Mouse (Mus musculus) adrenal gland, postnatal 36 days (tissue): ENCODE measurements around the gene Igfals. TPM values are rescaled to one million over a fixed set of nuclear protein-coding genes. Genes with fewer than 3 reads are reported as not detected.

ENCODE experiments used
- DNase-seq, 2 experiments: peaks; one replicate each; pipeline ENCODE4 v3.0.0; 2021; ENCODE audit warnings: mixed read lengths in 1 of 2
- total RNA-seq, 2 experiments: library from RNA; stranded (reverse); gene quantifications; 2 replicates each; pipeline ENCODE4 v1.2.3; 2021

Igfals gene
- total RNA-seq, 2 experiments from 2014 or later: 4.1 to 4.3 TPM

- no peak for DNase-seq
Measured at GRCm38 (mm10) chr17:24861785-24862184, 4.0 kb upstream of the Igfals start.

- no peak for DNase-seq
Measured at GRCm38 (mm10) chr17:24867914-24868313, 2.1 kb downstream of the Igfals start.

- no peak for DNase-seq
Measured at GRCm38 (mm10) chr17:24873695-24874404, 8.1 kb downstream of the Igfals start.

- DNase-seq: no peak
Measured at GRCm38 (mm10) chr17:24874405-24874745, 8.6 kb downstream of the Igfals start.

- DNase-seq: no peak
Measured at GRCm38 (mm10) chr17:24874989-24875388, 9.2 kb downstream of the Igfals start.

GRCm38 (mm10) chr17:24877336-24878116, 11.7 kb downstream of the Igfals start:
- DNase-seq: peak in 1 of 2 experiments; percentile 59

- peak in 1 of 2 experiments; percentile 71 for DNase-seq
Measured at GRCm38 (mm10) chr17:24878117-24878397, 12.3 kb downstream of the Igfals start.

GRCm38 (mm10) chr17:24878531-24878930, 12.7 kb downstream of the Igfals start:
- DNase-seq: peak in 1 of 2 experiments; percentile 38

- peak in 1 of 2 experiments; percentile 52 for DNase-seq
Measured at GRCm38 (mm10) chr17:24881738-24882440, 16.1 kb downstream of the Igfals start.

GRCm38 (mm10) chr17:24884391-24884790, 18.6 kb downstream of the Igfals start:
- no peak for DNase-seq

GRCm38 (mm10) chr17:24885356-24886133, 19.7 kb downstream of the Igfals start:
- no peak for DNase-seq

- peak; percentile 99 for DNase-seq
Measured at GRCm38 (mm10) chr17:24886134-24886931, 20.5 kb downstream of the Igfals start, which contains the start of the genes Nubp2 and Spsb3. TSS of gene Nubp2 (minus strand) at chr17:24886349. TSS of gene Spsb3 (plus strand) at chr17:24886643.

GRCm38 (mm10) chr17:24886932-24887271, 21.1 kb downstream of the Igfals start:
- no peak for DNase-seq

GRCm38 (mm10) chr17:24887291-24888080, 21.7 kb downstream of the Igfals start:
- no peak for DNase-seq

- no peak for DNase-seq
Measured at GRCm38 (mm10) chr17:24888862-24889261, 23.1 kb downstream of the Igfals start.

GRCm38 (mm10) chr17:24890151-24891092, 24.6 kb downstream of the Igfals start:
- DNase-seq: no peak

- DNase-seq: no peak
Measured at GRCm38 (mm10) chr17:24891321-24891720, 25.5 kb downstream of the Igfals start.

GRCm38 (mm10) chr17:24892785-24893184, 27.0 kb downstream of the Igfals start:
- no peak for DNase-seq

GRCm38 (mm10) chr17:24893276-24893675, 27.5 kb downstream of the Igfals start:
- DNase-seq: no peak
